Mouse (Mus musculus) liver, postnatal 0 days (tissue): ENCODE results near the gene Ldb3.

Source experiments
- CTCF ChIP-seq: sonication (generic); IDR thresholded peaks from 2 replicates; pipeline ENCODE4 v1.5.1; 2016; ENCODE audit warnings: antibody characterized with exemption, low read depth
- EP300 ChIP-seq: IDR thresholded peaks from 2 replicates; pipeline ENCODE4 v1.6.1; 2016; ENCODE audit warnings: antibody characterized with exemption, low read depth, mild to moderate bottlenecking

GRCm38 (mm10) chr14:34570294-34570693 lies 18.2 kb downstream of the Ldb3 start:
- TF ChIP-seq CTCF, result peak; percentile 82
- no peak for TF ChIP-seq EP300
